Mouse (Mus musculus): Measurements from ENCODE around the gene Fam185a.

Fam185a gene

DNA sequence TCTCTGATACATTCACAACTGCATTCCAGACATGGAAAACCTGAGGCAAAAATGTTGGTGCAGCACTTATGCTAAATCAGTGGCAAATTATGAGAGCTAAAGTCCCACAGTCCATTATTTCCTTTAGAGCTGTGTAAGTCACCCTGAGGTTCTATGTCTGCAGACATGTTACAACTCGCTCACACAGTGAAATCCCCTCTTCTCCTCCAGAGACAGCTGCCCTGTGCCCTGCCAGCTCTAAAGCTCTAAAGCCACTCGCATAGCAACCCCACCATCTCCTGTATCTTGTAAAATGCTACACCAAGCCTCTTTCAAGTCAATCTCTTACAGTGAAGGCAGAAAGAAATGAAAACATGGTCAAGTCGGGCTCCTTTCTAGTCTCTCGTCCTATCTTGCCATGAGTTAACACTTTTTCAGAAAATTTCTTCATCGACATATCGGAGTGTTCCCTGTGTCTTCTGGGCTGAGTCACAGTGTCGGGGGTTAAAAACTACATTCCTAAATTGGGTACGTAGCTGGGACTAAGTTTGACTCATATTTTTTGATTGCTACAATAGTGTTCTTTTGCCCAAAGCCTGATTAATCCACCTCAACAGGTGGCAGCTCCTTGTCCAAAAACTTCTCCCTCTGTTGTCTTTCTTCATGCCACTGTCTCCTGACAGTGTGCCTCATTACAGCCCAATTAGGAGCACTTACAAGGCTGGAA lies 68.7 kb downstream of the Fam185a start:
- no peak for DNase-seq (ENCODE audit: low spot score)

DNA sequence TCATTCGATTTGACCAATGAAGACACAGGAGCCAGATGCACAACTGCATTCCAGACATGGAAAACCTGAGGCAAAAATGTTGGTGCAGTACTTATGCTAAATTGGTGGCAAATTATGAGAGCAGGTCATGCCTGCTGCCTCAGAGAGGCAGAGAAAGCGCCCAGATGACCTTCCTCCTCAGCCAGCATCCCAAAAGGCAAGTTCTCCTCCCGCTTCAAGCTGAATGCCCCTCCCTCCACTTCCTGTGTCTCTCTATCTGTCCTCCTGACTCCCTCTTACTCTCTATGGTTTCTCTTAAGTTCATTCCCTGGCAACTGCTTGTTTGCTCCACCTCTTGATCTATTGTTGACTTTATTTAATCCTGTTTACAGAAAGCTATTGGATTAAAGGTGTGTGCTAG lies 70.0 kb downstream of the Fam185a start:
- no peak for DNase-seq (ENCODE audit: low spot score)

DNA sequence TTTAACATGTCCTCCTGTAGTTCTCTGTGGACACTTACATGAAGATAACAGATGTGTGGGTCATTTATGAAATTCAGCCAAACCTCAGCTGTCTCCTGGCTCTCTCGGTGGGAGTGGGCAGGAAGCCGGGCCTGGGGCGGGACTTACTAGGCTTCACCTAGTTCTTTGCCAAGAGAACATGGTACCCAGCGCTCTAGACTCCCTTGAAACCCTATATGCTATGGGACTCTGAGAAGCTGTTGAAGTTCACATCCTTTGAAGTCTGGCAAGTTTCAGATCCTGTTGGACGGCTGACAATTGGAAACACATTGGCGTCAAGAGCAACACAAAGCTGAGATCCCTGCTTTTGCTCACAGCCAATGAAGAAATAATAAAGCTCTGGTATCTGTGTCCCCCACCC lies 71.6 kb downstream of the Fam185a start:
- DNase-seq (ENCODE audit: low spot score), result no peak

DNA sequence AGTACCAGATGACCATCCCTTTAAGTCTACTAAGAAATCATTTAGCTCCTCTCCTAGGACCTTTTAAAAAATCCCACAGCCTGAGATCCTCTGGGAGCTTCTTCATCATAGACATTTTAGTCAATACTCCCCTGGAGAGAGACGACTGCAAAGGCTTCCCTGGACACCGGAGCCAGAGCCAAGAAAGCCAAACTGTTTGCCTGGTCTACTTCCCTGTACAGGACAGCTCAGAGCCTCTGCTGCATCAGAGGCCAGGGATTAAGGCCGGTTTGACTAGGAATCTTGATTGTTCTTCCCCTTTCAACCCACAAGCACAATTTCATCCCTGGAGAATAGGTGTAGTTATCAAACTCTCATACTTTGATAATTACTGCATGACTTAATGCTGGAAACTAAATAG lies 72.1 kb downstream of the Fam185a start:
- DNase-seq (ENCODE audit: low spot score), result no peak

DNA sequence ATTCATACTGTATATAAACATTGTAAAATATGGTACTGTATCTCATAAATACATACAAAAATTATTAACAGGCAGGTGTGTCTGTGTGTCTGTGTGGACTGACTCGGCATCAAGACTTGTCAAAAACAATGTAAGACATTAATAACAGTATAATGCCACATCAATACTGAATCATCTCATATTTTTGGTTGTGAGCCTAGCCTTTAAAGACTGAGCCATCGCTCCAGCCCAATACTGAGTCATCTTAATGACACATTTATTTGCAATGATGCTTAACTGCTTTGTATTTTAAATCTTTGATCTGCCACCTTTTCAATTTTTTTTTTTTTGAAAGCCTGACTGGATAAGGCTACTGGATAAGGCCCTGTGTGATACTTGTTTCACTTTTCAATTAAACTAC lies 73.7 kb downstream of the Fam185a start:
- DNase-seq (ENCODE audit: low spot score), result no peak

DNA sequence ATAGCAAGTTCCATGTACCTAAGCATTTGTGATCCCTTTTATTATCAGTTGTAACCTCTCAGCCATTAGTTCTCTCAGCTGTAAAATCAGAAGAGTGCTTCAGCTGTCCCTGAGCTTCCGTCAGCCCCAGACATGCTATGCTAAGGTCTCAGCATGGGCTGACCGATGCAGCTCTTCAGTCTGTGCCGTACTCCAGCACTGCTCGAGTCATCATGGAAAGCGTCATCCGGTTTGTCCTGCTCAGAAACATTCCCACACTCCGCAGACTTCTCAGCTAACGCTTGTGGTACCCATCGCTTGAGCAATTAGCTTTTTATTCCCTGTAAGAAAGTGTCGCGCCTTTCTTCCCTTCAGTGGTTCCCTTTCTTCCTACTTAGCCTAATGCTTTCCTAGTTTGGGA lies 74.2 kb downstream of the Fam185a start:
- no peak for DNase-seq (ENCODE audit: low spot score)

DNA sequence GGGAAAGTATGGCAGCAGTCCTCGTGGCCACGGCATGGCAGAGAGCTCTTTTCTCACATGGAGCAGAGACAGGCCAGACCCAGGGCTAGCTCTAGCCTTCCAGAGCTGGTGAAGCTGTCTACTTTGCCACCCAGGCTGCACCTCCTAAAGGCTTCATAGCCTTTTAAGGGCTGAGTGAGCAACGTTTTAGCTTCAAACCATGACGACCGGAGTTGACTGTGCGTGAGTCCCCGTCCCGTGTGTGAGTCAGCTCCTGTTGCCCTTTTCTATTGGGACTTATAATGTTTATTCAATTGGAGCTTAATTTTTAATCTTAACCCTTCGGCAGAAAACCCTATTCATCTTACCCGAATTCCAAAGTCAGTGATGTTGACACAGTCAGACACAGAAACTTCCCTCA lies 75.4 kb downstream of the Fam185a start:
- no peak for DNase-seq (ENCODE audit: low spot score)

DNA sequence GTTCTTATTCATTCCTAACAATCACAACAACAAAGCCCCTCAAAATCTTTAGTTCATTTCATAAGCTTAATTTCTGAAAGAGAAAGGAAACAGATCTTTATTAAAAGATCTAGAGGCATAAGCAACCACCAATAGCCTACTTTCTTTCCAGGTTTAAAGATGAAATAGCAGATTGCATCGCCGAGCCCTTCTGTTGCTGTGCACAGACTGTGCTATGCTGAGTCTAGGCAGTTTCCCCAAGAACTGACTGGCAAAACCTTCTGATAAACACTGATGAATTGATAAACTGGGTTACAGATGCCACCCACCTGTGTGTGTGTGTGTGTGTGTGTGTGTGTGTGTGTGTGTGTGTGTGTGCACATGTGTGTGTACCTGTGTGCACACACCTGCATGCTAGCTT lies 76.2 kb downstream of the Fam185a start:
- DNase-seq (ENCODE audit: low spot score), result no peak

DNA sequence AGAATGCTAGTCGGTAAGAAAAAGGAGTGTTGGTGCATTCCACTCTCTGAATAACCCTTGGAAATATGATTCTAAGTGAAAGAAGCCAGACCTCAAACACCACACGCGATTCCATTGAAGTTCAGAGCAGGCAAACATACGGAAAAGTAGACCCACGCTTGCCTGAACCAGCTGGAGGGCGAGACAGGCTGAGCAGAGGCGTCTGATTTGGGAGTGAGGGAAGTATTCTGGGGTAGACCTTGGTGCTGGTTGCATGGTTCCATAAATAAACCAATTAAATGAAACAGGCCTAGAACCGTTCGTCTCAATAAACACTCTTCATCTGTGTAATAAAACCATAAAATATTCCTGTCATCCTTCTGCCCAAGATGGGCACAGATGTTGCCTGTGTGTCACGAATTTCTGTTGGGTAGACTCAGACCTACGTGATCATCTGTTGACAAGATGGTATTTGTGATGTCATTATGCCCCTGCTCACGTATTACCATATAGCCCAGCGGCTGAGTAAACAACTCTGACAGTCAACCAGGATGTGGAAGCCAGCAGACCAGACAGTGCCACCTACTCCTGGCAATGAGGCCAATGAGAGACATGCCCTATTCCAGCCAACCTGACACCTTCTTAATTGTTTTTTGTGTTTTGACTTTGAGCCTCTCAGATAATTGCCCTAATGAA lies 78.3 kb downstream of the Fam185a start:
- no peak for DNase-seq (ENCODE audit: low spot score)

DNA sequence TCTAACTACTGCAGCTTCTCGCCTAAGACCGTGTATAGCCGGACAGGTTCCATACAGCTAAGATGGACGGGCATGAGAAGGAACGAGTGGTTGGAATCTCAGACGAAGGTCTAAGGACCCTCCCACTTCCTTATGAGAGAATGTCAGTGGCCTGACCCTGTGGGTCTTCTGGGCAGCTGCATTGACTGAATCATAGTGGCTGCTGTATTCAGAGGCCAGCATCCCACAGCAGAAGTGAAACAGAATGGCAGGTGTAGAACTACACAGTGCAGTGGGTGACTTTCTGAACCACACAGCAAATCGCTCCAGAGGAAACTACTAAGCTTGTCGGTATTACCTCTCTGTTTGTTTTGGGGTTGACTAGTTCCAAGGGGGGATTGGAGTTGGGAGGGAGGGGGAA lies 80.4 kb downstream of the Fam185a start:
- DNase-seq (ENCODE audit: low spot score), result no peak

DNA sequence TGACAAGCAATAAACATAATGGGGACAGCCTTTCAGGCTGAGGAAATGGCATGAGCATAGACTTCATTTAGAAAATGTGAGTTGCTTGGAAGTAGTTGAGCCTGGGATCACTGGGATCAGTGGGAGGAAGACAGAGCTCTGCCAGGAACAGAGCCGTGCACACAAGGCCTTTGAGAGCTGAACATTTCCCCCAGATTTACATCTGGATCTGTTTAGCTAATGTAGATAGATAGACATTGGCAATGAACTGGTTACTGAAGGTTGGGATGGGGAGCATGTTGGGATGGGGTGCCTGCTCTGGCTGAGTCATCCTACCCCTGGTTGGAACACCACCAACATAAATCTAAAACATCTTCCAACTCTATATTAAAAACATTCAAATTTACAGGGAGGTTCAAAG lies 82.1 kb downstream of the Fam185a start:
- no peak for DNase-seq (ENCODE audit: low spot score)

DNA sequence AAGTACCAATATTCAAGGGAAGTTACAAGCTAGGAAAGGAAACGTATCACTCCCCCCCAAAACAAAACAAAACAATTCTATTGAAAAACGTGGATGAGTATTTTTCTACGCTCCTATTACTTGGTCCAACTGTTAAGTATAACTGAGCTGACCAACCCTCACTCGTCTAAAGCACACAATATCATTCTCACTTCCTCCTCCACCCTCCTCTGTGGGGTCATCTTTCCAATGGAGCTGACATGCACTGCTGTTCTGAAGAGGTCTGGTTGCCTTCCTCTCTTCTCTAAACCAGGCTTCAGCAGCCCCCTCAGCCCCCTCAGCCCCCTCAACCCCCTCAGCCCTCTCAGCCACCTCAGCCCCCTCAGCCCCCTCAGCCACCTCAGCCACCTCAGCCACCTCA lies 85.0 kb downstream of the Fam185a start:
- DNase-seq (ENCODE audit: low spot score), result no peak

DNA sequence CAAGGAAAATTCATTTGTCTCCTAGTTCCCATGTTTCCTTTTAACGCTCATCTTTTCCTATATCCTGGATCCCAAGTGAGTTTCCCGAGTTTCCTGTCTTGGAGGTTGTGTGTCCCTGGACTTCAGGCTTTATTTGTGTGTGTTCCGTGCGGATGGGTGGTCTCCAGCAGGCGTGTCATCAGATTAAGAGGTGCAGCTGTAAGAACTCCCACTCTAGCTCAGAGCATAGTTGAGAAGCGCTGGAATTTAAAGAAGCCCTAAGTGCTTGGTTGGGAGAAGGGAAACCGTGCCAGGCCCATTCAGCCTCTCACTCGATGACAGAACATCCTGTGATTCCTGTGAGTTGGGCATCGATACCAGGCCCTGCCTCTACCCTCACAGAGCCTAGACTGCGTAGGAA lies 88.6 kb downstream of the Fam185a start:
- DNase-seq (ENCODE audit: low spot score), result no peak

DNA sequence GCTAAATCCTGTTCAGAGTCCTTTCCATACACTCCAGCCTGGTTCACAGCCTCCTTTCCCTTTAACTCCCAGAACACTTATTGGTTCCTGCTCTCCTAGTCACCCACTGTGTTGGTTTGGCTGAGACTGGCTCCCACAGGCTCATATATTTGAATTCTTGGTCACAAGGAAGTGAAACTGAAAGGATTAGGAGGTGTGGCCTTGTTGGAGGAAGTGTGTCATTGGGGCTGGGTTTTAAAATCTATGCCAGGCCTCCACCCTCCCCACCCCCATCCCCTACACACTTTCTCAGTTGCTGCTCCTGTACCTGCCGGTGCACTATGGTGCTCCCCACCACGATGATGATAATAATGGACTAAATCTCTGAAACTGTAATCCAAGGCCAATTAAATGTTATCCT lies 92.8 kb downstream of the Fam185a start:
- no peak for DNase-seq (ENCODE audit: low spot score)

DNA sequence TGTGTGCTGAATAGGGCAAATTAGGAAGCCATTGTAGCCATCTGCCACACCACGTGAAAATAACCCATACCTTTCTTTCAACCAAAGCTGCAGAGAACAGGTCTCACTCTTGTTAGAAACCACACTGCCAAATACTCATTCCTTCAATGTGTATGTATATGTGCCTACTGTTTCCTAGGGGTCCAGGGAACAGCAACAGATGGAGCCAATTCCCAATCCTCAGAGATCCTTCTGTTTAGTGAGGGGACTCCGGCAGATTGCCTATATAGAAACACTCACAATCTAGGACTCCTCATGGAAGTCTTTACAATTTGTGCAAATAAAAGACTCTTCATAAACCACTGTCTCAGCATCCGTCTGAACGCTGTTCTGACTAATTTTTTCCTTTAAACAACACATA lies 93.4 kb downstream of the Fam185a start:
- DNase-seq (ENCODE audit: low spot score), result no peak

DNA sequence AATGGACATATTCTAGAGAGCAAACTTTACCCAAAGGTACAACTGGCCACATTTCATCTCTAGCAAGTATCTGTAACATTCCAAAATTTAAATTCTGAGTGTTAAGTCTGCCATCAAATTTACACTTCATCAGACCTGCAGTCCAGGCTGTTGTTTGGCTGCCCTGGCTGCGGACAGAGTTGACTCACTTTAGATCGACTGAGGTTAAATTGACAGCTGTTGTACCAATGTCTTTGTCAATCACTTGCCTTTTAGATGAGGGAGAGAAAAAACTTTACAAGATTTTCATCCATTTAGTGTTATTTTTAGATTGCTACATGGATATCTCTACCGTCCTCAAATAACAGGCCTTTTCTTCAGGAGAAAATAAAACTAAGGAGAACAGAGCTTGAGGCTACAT lies 94.4 kb downstream of the Fam185a start:
- DNase-seq (ENCODE audit: low spot score), result no peak

DNA sequence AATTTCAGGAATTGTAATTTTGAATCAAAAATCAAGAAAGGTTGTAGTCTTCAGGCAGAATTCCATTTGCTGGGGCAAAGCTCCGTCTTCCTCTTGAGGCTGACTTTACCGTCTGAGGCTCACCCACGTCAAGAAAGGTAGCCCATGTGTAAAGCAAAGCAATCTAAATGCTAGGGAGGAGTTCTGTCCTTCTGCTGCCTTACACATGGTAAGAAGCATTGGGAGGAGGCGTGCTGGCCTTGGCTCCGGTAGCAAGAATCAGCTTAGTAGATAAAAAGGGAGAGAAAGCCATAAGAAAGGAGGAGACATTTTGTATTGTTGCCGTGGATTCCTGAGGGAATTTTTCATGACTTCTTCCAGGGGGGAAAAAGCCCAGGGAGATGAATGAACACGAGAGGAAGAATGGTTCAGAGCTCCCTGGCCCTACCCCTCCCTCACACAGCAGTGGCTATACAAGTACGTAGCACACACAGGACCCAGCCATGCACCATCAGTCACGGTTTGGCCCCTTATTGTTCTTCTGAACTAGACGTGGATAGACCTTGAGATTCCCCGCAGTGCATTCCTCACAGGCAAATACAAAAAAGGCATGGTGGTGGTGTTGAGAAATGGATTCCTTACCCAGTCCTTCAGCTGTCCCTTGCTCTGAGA lies 102.2 kb downstream of the Fam185a start:
- no peak for DNase-seq (ENCODE audit: low spot score)

DNA sequence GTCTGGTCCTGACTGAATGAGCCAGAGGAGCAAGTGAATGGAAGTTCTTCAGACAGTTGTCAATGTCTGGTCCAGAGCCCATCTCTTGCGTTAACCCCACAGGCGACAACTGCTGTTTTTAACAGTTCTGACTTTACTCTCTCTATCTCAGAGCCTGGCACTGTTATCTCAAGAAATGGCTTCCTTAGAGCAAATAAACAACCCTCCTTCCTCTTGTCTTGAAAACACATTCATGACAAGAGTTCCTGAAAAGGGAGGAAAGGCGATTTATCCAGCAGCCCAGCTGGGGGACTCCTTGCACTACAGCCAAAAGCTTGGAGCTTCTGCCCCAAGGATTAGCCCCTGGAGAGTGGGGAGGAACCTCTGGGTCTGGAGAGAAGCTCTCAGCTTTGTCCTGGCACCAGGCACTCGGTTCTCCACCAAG lies 102.7 kb downstream of the Fam185a start:
- no peak for DNase-seq (ENCODE audit: low spot score)

DNA sequence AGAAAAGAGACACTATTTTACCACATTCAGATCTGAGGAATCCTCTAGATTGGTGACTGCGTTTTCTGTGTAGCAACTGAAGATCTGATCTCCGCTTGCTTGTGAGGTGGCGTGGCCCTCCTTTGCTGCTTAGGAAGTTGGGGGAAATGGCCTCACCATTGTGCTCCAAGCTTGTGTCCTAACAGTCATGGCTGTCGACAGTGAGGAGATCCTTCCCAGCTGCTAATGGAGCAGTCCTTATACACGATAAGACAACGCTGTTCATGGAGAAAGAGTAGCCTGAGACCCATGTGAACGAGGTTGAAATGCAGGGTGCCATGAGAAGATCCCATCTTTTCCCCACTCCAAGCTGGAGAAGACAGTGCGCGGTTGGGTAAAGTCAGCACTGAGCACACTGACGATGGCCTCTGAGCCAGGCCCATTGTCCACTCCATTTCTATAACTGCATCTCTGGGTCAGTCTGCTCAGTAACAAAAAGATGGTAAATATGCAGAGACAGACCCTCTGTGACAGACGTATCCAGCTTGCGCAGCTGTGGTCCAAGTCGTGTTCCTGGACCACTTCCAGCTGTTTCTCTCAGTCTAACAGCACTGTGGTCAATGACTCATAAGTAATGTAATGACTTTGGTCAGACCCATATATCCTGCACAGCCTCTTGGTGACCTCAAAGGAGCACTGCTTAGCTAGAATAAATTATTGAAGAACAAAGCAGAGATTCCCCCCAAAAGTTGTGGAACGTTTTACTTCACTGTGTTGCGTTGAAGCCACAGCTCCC lies 103.5 kb downstream of the Fam185a start:
- no peak for DNase-seq (ENCODE audit: low spot score)

DNA sequence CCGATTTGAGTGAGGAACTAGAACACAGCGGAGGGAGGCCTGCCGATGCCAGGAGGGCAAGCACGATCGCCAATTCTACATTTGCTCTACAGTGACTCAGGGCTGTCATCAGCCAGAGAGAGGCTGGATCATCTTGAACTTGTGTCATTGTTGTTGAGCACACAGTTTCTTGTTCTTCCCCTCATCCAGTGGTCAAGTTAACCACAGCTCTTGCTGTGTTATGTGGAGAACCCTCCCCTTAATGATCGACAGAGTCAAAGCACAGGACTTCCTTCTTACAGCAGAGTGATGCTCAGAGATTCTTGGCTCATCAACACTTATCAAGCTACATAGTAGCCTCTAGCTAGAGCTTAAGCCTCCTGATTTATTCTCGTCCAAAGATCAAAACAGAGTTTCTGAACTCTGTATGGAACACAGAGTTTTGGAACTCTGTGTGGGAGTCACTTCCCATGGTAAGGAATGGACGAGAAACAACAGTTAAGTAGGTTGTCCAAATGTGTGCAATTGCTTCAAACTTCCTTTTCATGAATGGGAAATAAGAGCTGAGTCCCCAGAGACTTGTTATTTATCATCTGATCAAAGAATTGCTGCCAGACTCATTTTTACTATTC lies 104.5 kb downstream of the Fam185a start:
- no peak for DNase-seq (ENCODE audit: low spot score)
